Mouse (Mus musculus): ENCODE measurements around the gene Cfb. TPM values are rescaled to one million over a fixed set of nuclear protein-coding genes. Genes with fewer than 3 reads are reported as not detected.

Cfb gene
- polyA plus RNA-seq, 1 experiment from 2014 or later, result 0.94 TPM

DNA sequence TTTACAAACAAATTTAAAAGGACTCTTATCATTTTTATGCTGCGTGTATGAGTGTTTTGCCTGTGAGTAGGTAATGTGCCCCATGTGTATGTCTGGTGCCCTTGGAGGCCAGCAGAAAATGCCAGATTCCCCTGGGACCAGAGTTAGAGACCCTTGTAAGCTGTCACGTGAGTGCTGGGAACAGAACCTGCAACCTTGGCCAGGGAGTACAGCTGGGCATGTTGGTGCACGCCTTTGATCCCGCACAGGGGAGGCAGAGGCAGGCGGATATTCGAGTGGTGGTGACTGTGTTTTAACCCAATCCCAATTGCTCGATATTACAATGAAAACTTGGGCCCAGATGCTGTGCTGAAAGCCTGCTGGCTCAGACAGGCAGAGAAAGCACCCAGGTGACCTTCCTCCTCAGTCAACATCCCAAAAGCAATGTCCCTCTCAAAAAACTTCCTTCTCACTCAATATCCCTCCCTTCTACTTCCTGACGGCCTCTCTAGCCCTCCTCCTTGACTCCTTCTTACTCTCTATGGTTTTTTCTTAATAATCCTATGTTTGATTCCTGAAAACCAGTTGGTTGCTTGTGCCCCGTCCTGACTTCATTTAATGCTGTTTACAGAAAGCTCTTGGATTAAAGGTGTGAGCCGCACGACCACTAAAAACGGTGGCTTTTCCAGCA lies 27.9 kb upstream of the Cfb start:
- no peak for DNase-seq (ENCODE audit: low spot score)
- no peak overlapping the region for H3K4me2 ChIP-seq (ENCODE audit: low read length)
- no peaks in the 10 kb centered on the region for H3K27me3 ChIP-seq (replicated peaks; ENCODE audit: control insufficient read depth, insufficient read depth, low read length)
- no peak overlapping the region for H3K27ac ChIP-seq (ENCODE audit: low read depth, low read length)
- H3K36me3 ChIP-seq (ENCODE audit: control insufficient read depth, insufficient read depth, low read length), result no peaks in the 10 kb centered on the region
- ATAC-seq, result no peak
- H3K4me3 ChIP-seq (ENCODE audit: low read depth, low read length), result no peak overlapping the region
- peaks cover 4% of the 10 kb centered on the region; the same call in 1 of the 2 replicates for H3K4me1 ChIP-seq (ENCODE audit: control insufficient read depth, insufficient read depth, low read length)
- no peak overlapping the region for H3K9ac ChIP-seq (ENCODE audit: low read length)
- 84% methylated on average over 12 of the region's 12 CpGs for WGBS
- no peaks in the 10 kb centered on the region for H3K9me3 ChIP-seq (replicated peaks; ENCODE audit: control insufficient read depth, low read length)

DNA sequence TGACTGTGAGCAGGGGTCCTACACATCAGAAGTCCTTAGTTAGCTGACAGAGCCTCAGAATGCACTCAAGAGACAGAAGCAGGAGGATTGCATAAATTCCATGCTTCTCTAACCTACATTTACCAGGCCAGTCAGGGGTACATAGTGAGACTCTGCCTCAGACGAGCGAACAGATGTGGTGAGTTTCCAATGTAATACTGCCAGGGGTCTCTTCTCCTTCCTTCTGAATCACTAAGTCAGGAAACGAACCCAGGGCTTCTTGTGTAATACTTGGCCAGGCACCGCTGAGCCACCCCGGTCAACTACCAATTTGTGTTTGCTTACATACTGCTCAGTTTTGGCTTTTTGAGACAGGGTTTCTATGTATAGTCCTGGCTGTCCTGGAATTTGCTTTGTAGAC lies 25.6 kb upstream of the Cfb start:
- Histone ChIP-seq H3K4me3 (ENCODE audit: low read depth, low read length) (no peak overlapping the region), H3K9ac (ENCODE audit: low read length) (no peak overlapping the region), H3K9me3 (replicated peaks; ENCODE audit: control insufficient read depth, low read length) (no peaks in the 10 kb centered on the region), H3K27me3 (replicated peaks; ENCODE audit: control insufficient read depth, insufficient read depth, low read length) (no peaks in the 10 kb centered on the region), H3K27ac (ENCODE audit: low read depth, low read length) (no peak overlapping the region), H3K4me2 (ENCODE audit: low read length) (no peak overlapping the region), H3K4me1 (ENCODE audit: control insufficient read depth, insufficient read depth, low read length) (no peaks in the 10 kb centered on the region), H3K36me3 (ENCODE audit: control insufficient read depth, insufficient read depth, low read length) (no peaks in the 10 kb centered on the region)
- 86% methylated on average over 5 of the region's 5 CpGs for WGBS
- DNase-seq (ENCODE audit: low spot score), result no peak
- ATAC-seq, result no peak

DNA sequence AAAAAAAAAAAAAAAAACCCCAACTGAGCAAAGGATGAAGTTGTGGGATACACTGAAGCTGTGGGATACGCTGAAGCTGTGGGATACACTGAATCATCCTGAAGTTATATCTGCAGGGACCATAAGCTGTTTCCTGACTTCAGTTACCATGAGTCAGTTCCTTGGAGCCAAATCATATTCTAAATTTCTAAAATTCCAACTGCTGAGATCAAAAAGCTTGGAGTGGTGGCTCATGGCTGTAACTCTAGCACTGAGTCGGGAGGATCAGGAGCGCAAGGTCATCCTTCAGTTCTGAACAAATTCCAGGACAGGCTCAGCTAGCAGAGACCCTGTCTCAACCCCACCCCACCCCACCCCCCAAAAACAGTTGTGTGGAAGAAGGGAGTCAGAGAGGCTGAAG lies 23.3 kb upstream of the Cfb start:
- Histone ChIP-seq H3K9me3 (replicated peaks; ENCODE audit: control insufficient read depth, low read length) (no peaks in the 10 kb centered on the region), H3K4me3 (ENCODE audit: low read depth, low read length) (no peak overlapping the region), H3K27me3 (replicated peaks; ENCODE audit: control insufficient read depth, insufficient read depth, low read length) (0 out of 2 replicates have a peak, but pooled peaks cover 3% of the 10 kb centered on the region), H3K27ac (ENCODE audit: low read depth, low read length) (no peak overlapping the region), H3K4me1 (ENCODE audit: control insufficient read depth, insufficient read depth, low read length) (no peaks in the 10 kb centered on the region), H3K4me2 (ENCODE audit: low read length) (no peak overlapping the region), H3K9ac (ENCODE audit: low read length) (no peak overlapping the region), H3K36me3 (ENCODE audit: control insufficient read depth, insufficient read depth, low read length) (no peaks in the 10 kb centered on the region)
- WGBS, result 88% methylated on average over 3 of the region's 3 CpGs
- no peak for DNase-seq (ENCODE audit: low spot score)
- ATAC-seq, result no peak

DNA sequence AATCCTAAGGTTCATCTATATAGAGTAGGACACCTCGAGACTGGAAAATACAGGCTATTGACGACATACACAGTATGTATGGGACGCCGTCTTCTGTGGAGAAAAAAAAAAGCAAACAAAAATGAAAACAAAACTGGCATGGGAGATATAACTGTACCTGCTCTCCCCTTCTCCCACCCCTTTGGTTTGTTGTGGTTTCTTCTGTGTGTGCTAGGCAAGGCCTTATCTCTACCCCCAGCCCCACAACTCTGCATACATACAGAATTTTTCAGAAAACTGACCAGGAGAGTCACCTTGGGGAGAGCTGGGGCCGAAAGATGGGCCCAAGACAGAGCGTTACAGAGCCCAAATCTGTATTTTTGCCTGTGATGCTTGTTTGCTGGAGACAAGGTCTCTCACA lies 22.4 kb upstream of the Cfb start:
- 85% methylated on average over 6 of the region's 6 CpGs for WGBS

DNA sequence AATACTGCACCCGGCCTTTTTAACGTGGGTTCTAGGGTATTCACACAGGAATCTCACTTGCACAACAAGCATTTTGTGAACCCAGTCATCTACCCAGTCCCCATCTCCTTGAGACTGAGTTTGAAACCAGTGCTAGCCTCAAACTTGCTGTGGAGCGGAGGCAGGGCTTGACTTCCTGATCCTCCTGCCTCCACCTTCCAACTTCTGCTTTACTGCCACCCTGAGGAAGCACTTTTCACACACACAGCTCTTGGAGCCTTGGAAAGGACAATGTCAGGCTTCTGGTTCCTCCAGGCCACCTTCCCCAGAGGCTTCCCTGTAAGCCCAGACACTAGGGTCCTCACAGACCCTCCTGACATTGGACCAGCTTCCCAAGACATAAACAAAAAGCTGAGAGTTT lies 21.0 kb upstream of the Cfb start:
- Histone ChIP-seq H3K4me3 (ENCODE audit: low read depth, low read length) (no peak overlapping the region), H3K4me1 (ENCODE audit: control insufficient read depth, insufficient read depth, low read length) (no peaks in the 10 kb centered on the region)
- ATAC-seq, result no peak

More for the DNA sequence above, 22.4 kb upstream of the Cfb start:
- Histone ChIP-seq H3K27me3 (replicated peaks; ENCODE audit: control insufficient read depth, insufficient read depth, low read length) (0 out of 2 replicates have a peak, but pooled peaks cover 3% of the 10 kb centered on the region), H3K9me3 (replicated peaks; ENCODE audit: control insufficient read depth, low read length) (no peaks in the 10 kb centered on the region), H3K36me3 (ENCODE audit: control insufficient read depth, insufficient read depth, low read length) (no peaks in the 10 kb centered on the region), H3K4me1 (ENCODE audit: control insufficient read depth, insufficient read depth, low read length) (no peaks in the 10 kb centered on the region), H3K27ac (ENCODE audit: low read depth, low read length) (no peak overlapping the region), H3K4me3 (ENCODE audit: low read depth, low read length) (no peak overlapping the region), H3K9ac (ENCODE audit: low read length) (no peak overlapping the region), H3K4me2 (ENCODE audit: low read length) (no peak overlapping the region)
- ATAC-seq, result no peak
- DNase-seq (ENCODE audit: low spot score), result no peak

GRCm38 (mm10) chr17:34881683-34882310 lies 19.5 kb upstream of the Cfb start, which contains the start of gene Gm20547:
Gene Gm20547 (minus strand): TSS chr17:34882042.
- H3K36me3 ChIP-seq (ENCODE audit: control insufficient read depth, insufficient read depth, low read length), result no peaks in the 10 kb centered on the region
- H3K4me1 ChIP-seq (ENCODE audit: control insufficient read depth, insufficient read depth, low read length), result no peaks in the 10 kb centered on the region
- no peak within 1 kb of the TSS for H3K27ac ChIP-seq (ENCODE audit: low read depth, low read length)
- DNase-seq (ENCODE audit: low spot score) (no peak), ATAC-seq (no peak)
- H3K9ac ChIP-seq (ENCODE audit: low read length), result 0 out of 2 replicates have a peak within 1 kb of the TSS, but pooled peaks have one; percentile 25
- H3K27me3 ChIP-seq (replicated peaks; ENCODE audit: control insufficient read depth, insufficient read depth, low read length), result 0 out of 2 replicates have a peak, but pooled peaks cover 3% of the 10 kb centered on the region
- no peaks in the 10 kb centered on the region for H3K9me3 ChIP-seq (replicated peaks; ENCODE audit: control insufficient read depth, low read length)
- H3K4me2 ChIP-seq (ENCODE audit: low read length), result no peak within 1 kb of the TSS
- 6% methylated on average over 15 of the region's 15 CpGs for WGBS
- H3K4me3 ChIP-seq (ENCODE audit: low read depth, low read length), result no peak within 1 kb of the TSS

More for the DNA sequence above, 21.0 kb upstream of the Cfb start:
- DNase-seq (ENCODE audit: low spot score), result no peak
- H3K36me3 ChIP-seq (ENCODE audit: control insufficient read depth, insufficient read depth, low read length), result no peaks in the 10 kb centered on the region
- no peaks in the 10 kb centered on the region for H3K9me3 ChIP-seq (replicated peaks; ENCODE audit: control insufficient read depth, low read length)
- 59% methylated on average over 3 of the region's 3 CpGs for WGBS
- H3K4me2 ChIP-seq (ENCODE audit: low read length), result no peak overlapping the region
- H3K27me3 ChIP-seq (replicated peaks; ENCODE audit: control insufficient read depth, insufficient read depth, low read length), result 0 out of 2 replicates have a peak, but pooled peaks cover 3% of the 10 kb centered on the region
- H3K9ac ChIP-seq (ENCODE audit: low read length), result no peak overlapping the region
- H3K27ac ChIP-seq (ENCODE audit: low read depth, low read length), result no peak overlapping the region

DNA sequence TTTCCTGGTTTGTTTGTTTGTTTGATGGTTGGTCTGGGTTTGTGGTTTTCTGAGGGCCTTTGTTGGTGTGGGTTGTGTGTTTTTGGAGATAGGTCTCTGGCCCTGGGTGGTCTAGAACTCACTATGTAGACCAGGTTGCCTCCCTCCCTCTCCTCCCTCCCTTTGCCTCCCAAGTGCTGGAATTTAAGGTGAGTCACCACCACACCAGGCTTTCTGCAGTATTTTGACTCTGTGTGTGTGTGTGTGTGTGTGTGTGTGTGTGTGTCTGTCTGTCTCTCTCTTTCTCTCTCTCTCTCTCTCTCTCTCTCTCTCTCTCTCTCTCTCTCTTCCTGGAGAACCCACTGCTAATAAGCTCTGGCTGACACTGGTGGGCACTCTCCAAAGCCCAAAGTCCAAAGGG lies 18.8 kb upstream of the Cfb start:
- no peak for ATAC-seq

GRCm38 (mm10) chr17:34879336-34879879 lies 17.1 kb upstream of the Cfb start, which contains the start of gene Zbtb12:
Gene Zbtb12 (plus strand): TSS chr17:34879483.
- Histone ChIP-seq H3K4me2 (ENCODE audit: low read length) (no peak within 1 kb of the TSS), H3K9me3 (replicated peaks; ENCODE audit: control insufficient read depth, low read length) (no peaks in the 10 kb centered on the region), H3K4me3 (ENCODE audit: low read depth, low read length) (no peak within 1 kb of the TSS), H3K27me3 (replicated peaks; ENCODE audit: control insufficient read depth, insufficient read depth, low read length) (0 out of 2 replicates have a peak, but pooled peaks cover 3% of the 10 kb centered on the region), H3K27ac (ENCODE audit: low read depth, low read length) (no peak within 1 kb of the TSS), H3K4me1 (ENCODE audit: control insufficient read depth, insufficient read depth, low read length) (no peaks in the 10 kb centered on the region), H3K9ac (ENCODE audit: low read length) (no peak within 1 kb of the TSS), H3K36me3 (ENCODE audit: control insufficient read depth, insufficient read depth, low read length) (no peaks in the 10 kb centered on the region)
- no peak for ATAC-seq
- DNase-seq (ENCODE audit: low spot score), result no peak
- WGBS, result 71% methylated on average over 11 of the region's 11 CpGs

More for the DNA sequence above, 18.8 kb upstream of the Cfb start:
- Histone ChIP-seq H3K27ac (ENCODE audit: low read depth, low read length) (no peak overlapping the region), H3K4me3 (ENCODE audit: low read depth, low read length) (no peak overlapping the region), H3K4me2 (ENCODE audit: low read length) (no peak overlapping the region), H3K36me3 (ENCODE audit: control insufficient read depth, insufficient read depth, low read length) (no peaks in the 10 kb centered on the region), H3K9me3 (replicated peaks; ENCODE audit: control insufficient read depth, low read length) (no peaks in the 10 kb centered on the region), H3K4me1 (ENCODE audit: control insufficient read depth, insufficient read depth, low read length) (no peaks in the 10 kb centered on the region), H3K27me3 (replicated peaks; ENCODE audit: control insufficient read depth, insufficient read depth, low read length) (0 out of 2 replicates have a peak, but pooled peaks cover 3% of the 10 kb centered on the region), H3K9ac (ENCODE audit: low read length) (no peak overlapping the region)
- no peak for DNase-seq (ENCODE audit: low spot score)

GRCm38 (mm10) chr17:34874321-34874720 lies 12.0 kb upstream of the Cfb start:
- no peaks in the 10 kb centered on the region for H3K9me3 ChIP-seq (replicated peaks; ENCODE audit: control insufficient read depth, low read length)
- H3K27ac ChIP-seq (ENCODE audit: low read depth, low read length), result no peak overlapping the region
- no peaks in the 10 kb centered on the region for H3K4me1 ChIP-seq (ENCODE audit: control insufficient read depth, insufficient read depth, low read length)
- H3K4me2 ChIP-seq (ENCODE audit: low read length), result no peak overlapping the region
- ATAC-seq, result no peak
- WGBS, result 93% methylated on average over 6 of the region's 6 CpGs
- DNase-seq (ENCODE audit: low spot score), result no peak
- H3K36me3 ChIP-seq (ENCODE audit: control insufficient read depth, insufficient read depth, low read length), result no peaks in the 10 kb centered on the region
- no peak overlapping the region for H3K9ac ChIP-seq (ENCODE audit: low read length)
- no peaks in the 10 kb centered on the region for H3K27me3 ChIP-seq (replicated peaks; ENCODE audit: control insufficient read depth, insufficient read depth, low read length)
- no peak overlapping the region for H3K4me3 ChIP-seq (ENCODE audit: low read depth, low read length)
